Mouse (Mus musculus): ENCODE results near the gene Mettl27. TPM values are rescaled to one million over a fixed set of nuclear protein-coding genes. Genes with fewer than 3 reads are reported as not detected.
"Not testable (repeated sequence)": the region's sequence is repeated elsewhere in the genome, so short reads cannot be mapped to it uniquely, and the experiment has no call there.

Gene Mettl27
- total and polyA plus RNA-seq, 2 experiments from 2014 or later, result 5.0 to 7.2 TPM

- Histone ChIP-seq H3K4me3 (ENCODE audit: low read depth, low read length) (no peak overlapping the region), H3K36me3 (ENCODE audit: insufficient read depth, low read length) (no peaks in the 10 kb centered on the region), H3K27me3 (ENCODE audit: insufficient read depth, low read length) (no peaks in the 10 kb centered on the region), H3K9me3 (ENCODE audit: low read length) (no peaks in the 10 kb centered on the region), H3K9ac (replicated peaks; ENCODE audit: low read length, poor library complexity, severe bottlenecking) (no peak overlapping the region), H3K4me1 (ENCODE audit: insufficient read depth, low read length) (no peaks in the 10 kb centered on the region), H3K27ac (ENCODE audit: low read depth, low read length) (no peak overlapping the region), H3K4me2 (ENCODE audit: low read depth, low read length, poor library complexity, severe bottlenecking) (no peak overlapping the region)
- 59% methylated on average over 6 of the region's 6 CpGs for WGBS
- ATAC-seq (ENCODE audit: low FRiP score) (no peak), DNase-seq (ENCODE audit: low spot score) (no peak)
- TF ChIP-seq CTCF (IDR thresholded peaks at IDR 0.05), result no peak
Observed at GRCm38 (mm10) chr5:134923141-134923540, 9.0 kb upstream of the Mettl27 start.

DNA sequence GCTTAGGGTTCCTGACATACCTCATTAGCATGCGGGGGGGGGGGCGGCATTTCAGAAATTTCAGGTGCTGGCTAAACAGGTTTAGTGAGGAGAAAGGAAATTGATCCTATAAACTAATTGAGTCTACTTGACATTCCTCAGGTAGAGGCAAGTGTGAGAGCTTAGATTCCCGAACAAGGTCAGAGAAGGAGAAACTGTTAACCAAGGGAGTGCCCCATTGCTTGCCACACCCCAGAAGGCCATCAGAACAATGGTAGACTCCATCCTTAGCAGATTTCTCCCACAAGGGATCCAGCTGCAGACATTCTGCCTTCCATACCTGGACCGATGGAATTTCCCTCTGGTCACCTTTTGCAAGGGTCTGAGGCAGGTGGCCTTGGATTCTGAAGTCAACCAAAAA, 5.4 kb upstream of the Mettl27 start:
- H3K4me1 ChIP-seq (ENCODE audit: insufficient read depth, low read length), result no peaks in the 10 kb centered on the region
- no peak for TF ChIP-seq CTCF (IDR thresholded peaks at IDR 0.05)
- no peak overlapping the region for H3K9ac ChIP-seq (replicated peaks; ENCODE audit: low read length, poor library complexity, severe bottlenecking)
- no peak overlapping the region for H3K27ac ChIP-seq (ENCODE audit: low read depth, low read length)
- no peaks in the 10 kb centered on the region for H3K36me3 ChIP-seq (ENCODE audit: insufficient read depth, low read length)
- no peaks in the 10 kb centered on the region for H3K27me3 ChIP-seq (ENCODE audit: insufficient read depth, low read length)
- no peak overlapping the region for H3K4me2 ChIP-seq (ENCODE audit: low read depth, low read length, poor library complexity, severe bottlenecking)
- H3K4me3 ChIP-seq (ENCODE audit: low read depth, low read length), result no peak overlapping the region
- 79% methylated on average over 4 of the region's 4 CpGs for WGBS
- ATAC-seq (ENCODE audit: low FRiP score) (no peak), DNase-seq (ENCODE audit: low spot score) (no peak)
- no peaks in the 10 kb centered on the region for H3K9me3 ChIP-seq (ENCODE audit: low read length)

- no peaks in the 10 kb centered on the region for H3K27me3 ChIP-seq (ENCODE audit: insufficient read depth, low read length)
- no peak overlapping the region for H3K4me3 ChIP-seq (ENCODE audit: low read depth, low read length)
- DNase-seq (ENCODE audit: low spot score), result no peak
- H3K27ac ChIP-seq (ENCODE audit: low read depth, low read length), result no peak overlapping the region
- no peak overlapping the region for H3K4me2 ChIP-seq (ENCODE audit: low read depth, low read length, poor library complexity, severe bottlenecking)
- TF ChIP-seq CTCF (IDR thresholded peaks at IDR 0.05), result no peak
- no peaks in the 10 kb centered on the region for H3K36me3 ChIP-seq (ENCODE audit: insufficient read depth, low read length)
- no peak overlapping the region for H3K9ac ChIP-seq (replicated peaks; ENCODE audit: low read length, poor library complexity, severe bottlenecking)
- 90% methylated on average over 2 of the region's 2 CpGs for WGBS
- no peaks in the 10 kb centered on the region for H3K9me3 ChIP-seq (ENCODE audit: low read length)
- 0 out of 2 replicates have a peak, but pooled peaks cover 4% of the 10 kb centered on the region for H3K4me1 ChIP-seq (ENCODE audit: insufficient read depth, low read length)
- ATAC-seq (ENCODE audit: low FRiP score), result no peak
Observed at GRCm38 (mm10) chr5:134929988-134930387, 2.2 kb upstream of the Mettl27 start.

GRCm38 (mm10) chr5:134932903-134933276, 722 bp downstream of the Mettl27 start:
- ATAC-seq (ENCODE audit: low FRiP score) (0 out of 2 replicates have a peak, but pooled peaks have one; percentile 47), DNase-seq (ENCODE audit: low spot score) (peak; percentile 69)
- Histone ChIP-seq H3K4me3 (ENCODE audit: low read depth, low read length) (peak overlapping the region; percentile 69), H3K4me2 (ENCODE audit: low read depth, low read length, poor library complexity, severe bottlenecking) (peak overlapping the region; percentile 95), H3K27ac (ENCODE audit: low read depth, low read length) (no peak overlapping the region), H3K9me3 (ENCODE audit: low read length) (no peaks in the 10 kb centered on the region), H3K4me1 (ENCODE audit: insufficient read depth, low read length) (0 out of 2 replicates have a peak, but pooled peaks cover 4% of the 10 kb centered on the region), H3K9ac (replicated peaks; ENCODE audit: low read length, poor library complexity, severe bottlenecking) (no peak overlapping the region; the same call in 1 of the 2 replicates), H3K36me3 (ENCODE audit: insufficient read depth, low read length) (no peaks in the 10 kb centered on the region), H3K27me3 (ENCODE audit: insufficient read depth, low read length) (no peaks in the 10 kb centered on the region)
- TF ChIP-seq CTCF (IDR thresholded peaks at IDR 0.05), result peak; percentile 51
- WGBS, result 40% methylated on average over 9 of the region's 9 CpGs

DNA sequence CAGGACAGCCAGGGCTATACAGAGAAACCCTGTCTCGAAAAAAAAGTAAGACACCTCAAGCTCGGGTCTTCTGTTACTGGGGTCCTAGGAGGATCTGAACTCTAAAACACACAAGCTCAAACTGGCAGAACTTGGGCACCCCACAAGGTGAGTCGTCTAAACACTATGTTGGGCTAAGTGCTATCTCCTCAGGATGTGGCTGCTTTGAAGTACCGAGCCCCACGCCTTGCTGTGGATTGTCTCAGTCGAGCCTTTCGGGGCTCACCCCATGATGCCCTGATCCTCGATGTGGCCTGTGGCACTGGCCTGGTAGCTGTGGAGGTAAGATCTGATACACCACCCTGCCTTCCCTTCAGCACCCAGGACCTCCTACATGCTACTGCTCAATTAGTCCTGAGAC, 1.1 kb downstream of the Mettl27 start:
- no peak overlapping the region for H3K9ac ChIP-seq (replicated peaks; ENCODE audit: low read length, poor library complexity, severe bottlenecking)
- no peak overlapping the region for H3K27ac ChIP-seq (ENCODE audit: low read depth, low read length)
- TF ChIP-seq CTCF (IDR thresholded peaks at IDR 0.05), result no peak
- H3K36me3 ChIP-seq (ENCODE audit: insufficient read depth, low read length), result no peaks in the 10 kb centered on the region
- 92% methylated on average over 8 of the region's 8 CpGs for WGBS
- no peaks in the 10 kb centered on the region for H3K27me3 ChIP-seq (ENCODE audit: insufficient read depth, low read length)
- ATAC-seq (ENCODE audit: low FRiP score) (no peak), DNase-seq (ENCODE audit: low spot score) (no peak)
- H3K4me3 ChIP-seq (ENCODE audit: low read depth, low read length), result no peak overlapping the region
- H3K4me2 ChIP-seq (ENCODE audit: low read depth, low read length, poor library complexity, severe bottlenecking), result no peak overlapping the region
- H3K9me3 ChIP-seq (ENCODE audit: low read length), result no peaks in the 10 kb centered on the region
- 0 out of 2 replicates have a peak, but pooled peaks cover 4% of the 10 kb centered on the region for H3K4me1 ChIP-seq (ENCODE audit: insufficient read depth, low read length)

GRCm38 (mm10) chr5:134933686-134934085, 1.5 kb downstream of the Mettl27 start:
- ATAC-seq (ENCODE audit: low FRiP score); H3K27ac ChIP-seq (ENCODE audit: low read depth, low read length); H3K9me3 ChIP-seq (ENCODE audit: low read length); H3K27me3 ChIP-seq (ENCODE audit: insufficient read depth, low read length); H3K4me1 ChIP-seq (ENCODE audit: insufficient read depth, low read length); DNase-seq (ENCODE audit: low spot score); H3K4me2 ChIP-seq (ENCODE audit: low read depth, low read length, poor library complexity, severe bottlenecking); H3K9ac ChIP-seq (replicated peaks; ENCODE audit: low read length, poor library complexity, severe bottlenecking); H3K36me3 ChIP-seq (ENCODE audit: insufficient read depth, low read length); H3K4me3 ChIP-seq (ENCODE audit: low read depth, low read length): not testable (repeated sequence)
- 93% methylated on average over 5 of the region's 5 CpGs for WGBS

All from midbrain, postnatal 0 days (tissue).